Mouse (Mus musculus) embryonic facial prominence, embryonic 15.5 days (tissue): ENCODE measurements at regions not wholly inside any gene's neighbourhood (a gene's known extent, or its start where the extent isn't known, plus 50 kb on each side); places are given as distances from the start of the nearest gene placed in this dataset.
A peak's percentile ranks its signal among the peaks of the same experiment; 100 is the strongest.

Experiments
- ATAC-seq: fragments of 200-750 bp; cut with Nextera tagmentation; 2 replicates; pipeline ENCODE4 v1.8.0; 2017; ENCODE audit warnings: low read depth, moderate TSS enrichment; ENCODE audit not compliant: insufficient number of reproducible peaks, low FRiP score, low TSS enrichment
- H3K27ac ChIP-seq: fragments of 300-500 bp; sonication (generic); replicated peaks from 2 replicates; pipeline ENCODE4 v1.5.1; 2015; ENCODE audit warnings: mild to moderate bottlenecking, inconsistent platforms
- H3K27me3 ChIP-seq: fragments of 300-500 bp; sonication (generic); 2 replicates; pipeline ENCODE4 v1.6.1; 2015; ENCODE audit warnings: inconsistent platforms
- H3K36me3 ChIP-seq: fragments of 300-500 bp; sonication (generic); 2 replicates; pipeline ENCODE4 v1.6.1; 2015; ENCODE audit warnings: mild to moderate bottlenecking, inconsistent platforms
- H3K4me1 ChIP-seq: fragments of 300-500 bp; sonication (generic); 2 replicates; pipeline ENCODE4 v1.6.1; 2015; ENCODE audit warnings: inconsistent platforms
- H3K4me2 ChIP-seq: fragments of 300-500 bp; sonication (generic); replicated peaks from 2 replicates; pipeline ENCODE4 v1.6.1; 2015; ENCODE audit warnings: mild to moderate bottlenecking, inconsistent platforms
- H3K4me3 ChIP-seq: fragments of 300-500 bp; sonication (generic); replicated peaks from 2 replicates; pipeline ENCODE4 v1.5.1; 2015; ENCODE audit warnings: mild to moderate bottlenecking, inconsistent platforms
- H3K9ac ChIP-seq: fragments of 300-500 bp; sonication (generic); 2 replicates; pipeline ENCODE4 v1.6.1; 2015; ENCODE audit warnings: inconsistent platforms
- H3K9me3 ChIP-seq: fragments of 300-500 bp; sonication (generic); replicated peaks from 2 replicates; pipeline ENCODE4 v1.6.1; 2016; ENCODE audit warnings: inconsistent platforms
- WGBS: fragments of 180-500 bp; shearing (Covaris S2); methylation state at CpG from one replicate; pipeline ENCODE4 v1.1.7; 2015; 5-methylcytosine and 5-hydroxymethylcytosine counted together

DNA sequence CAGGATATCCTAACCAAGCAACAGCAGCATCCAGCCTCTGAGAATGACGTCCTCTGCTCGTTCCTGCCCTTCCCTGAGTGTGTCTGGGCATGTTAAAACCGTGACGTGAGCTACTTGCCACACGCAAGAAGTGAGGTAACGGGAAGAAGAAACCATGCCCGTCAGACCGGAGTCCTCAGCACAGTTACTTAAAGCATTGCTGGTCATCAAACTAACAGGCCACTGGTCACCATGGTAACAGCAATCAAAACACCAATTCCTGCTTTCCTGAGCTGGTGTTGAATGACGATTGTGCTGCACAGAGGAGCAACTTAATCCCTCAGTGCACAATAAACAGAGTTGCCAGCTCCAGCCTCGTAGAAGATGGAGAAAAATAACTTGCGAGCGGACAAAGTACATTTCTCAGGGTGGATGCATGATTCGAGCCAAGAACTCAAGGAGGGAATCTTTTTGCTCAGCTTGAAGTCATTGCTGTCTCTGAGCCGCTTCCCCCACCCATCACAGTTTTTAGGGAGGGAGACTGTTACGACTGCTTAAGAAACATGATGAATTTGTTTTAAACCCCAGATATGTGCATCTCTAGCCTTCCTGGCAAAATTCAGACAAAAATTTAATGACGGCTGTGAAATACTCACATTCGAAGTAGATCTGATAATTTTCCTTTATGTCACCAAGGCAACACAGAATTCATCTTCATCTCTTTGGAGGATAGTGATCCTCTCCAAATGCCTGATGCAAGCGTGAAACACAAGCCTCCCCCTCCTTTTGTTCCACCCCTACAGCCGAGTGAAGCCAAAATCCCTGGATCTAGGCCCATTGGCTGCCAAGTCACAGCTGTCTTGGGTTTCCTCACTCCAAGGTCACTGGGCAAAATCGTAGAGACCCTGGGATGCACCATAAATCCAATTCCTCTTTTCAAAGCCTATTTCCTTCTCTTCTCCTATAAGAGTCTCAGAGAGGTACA lies 95.6 kb upstream of the Gm26657 start:
- WGBS: 17% methylated on average over 20 of the region's 20 CpGs
- peak overlapping the region; percentile 32 for H3K4me2 ChIP-seq
- H3K4me1 ChIP-seq: peaks cover 18% of the 10 kb centered on the region
- H3K9ac ChIP-seq: no peak overlapping the region
- H3K27ac ChIP-seq: peak overlapping the region; percentile 66
- no peak overlapping the region; the same call in 1 of the 2 replicates for H3K4me3 ChIP-seq
- H3K27me3 ChIP-seq: no peaks in the 10 kb centered on the region
- peak; percentile 64 for ATAC-seq
- no peaks in the 10 kb centered on the region for H3K9me3 ChIP-seq
- H3K36me3 ChIP-seq: no peaks in the 10 kb centered on the region

GRCm38 (mm10) chr4:56643491-56643890 lies 96.4 kb upstream of the Gm26657 start:
- Histone ChIP-seq H3K9me3 (no peaks in the 10 kb centered on the region), H3K9ac (no peak overlapping the region), H3K27ac (peak overlapping the region; percentile 66), H3K36me3 (no peaks in the 10 kb centered on the region), H3K4me1 (peaks cover 25% of the 10 kb centered on the region), H3K27me3 (no peaks in the 10 kb centered on the region), H3K4me2 (peak overlapping the region; percentile 32; the same call in 1 of the 2 replicates), H3K4me3 (no peak overlapping the region)
- WGBS: 55% methylated on average over 1 of the region's 1 CpGs
- no peak for ATAC-seq

DNA sequence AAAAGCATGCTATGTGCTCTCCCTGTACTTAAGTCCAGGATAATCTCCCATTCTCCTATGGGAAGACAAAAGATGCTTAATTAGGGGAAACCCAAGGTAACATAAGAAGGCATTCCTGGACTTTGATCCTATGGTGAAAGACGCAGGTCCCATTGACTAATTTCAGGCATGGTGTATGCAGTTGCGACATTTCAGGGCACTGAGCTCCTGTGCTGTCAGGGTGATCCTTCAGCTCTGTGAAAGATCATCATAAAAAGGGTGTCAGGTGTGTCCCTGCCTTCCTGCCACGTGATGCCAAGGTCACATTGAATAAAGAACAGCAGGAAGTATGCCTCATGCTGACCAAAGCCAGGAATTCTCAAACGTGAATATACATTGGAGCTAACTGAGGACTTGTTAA lies 100.2 kb upstream of the Gm26657 start:
- H3K4me1 ChIP-seq: peaks cover 21% of the 10 kb centered on the region
- H3K9ac ChIP-seq: no peak overlapping the region
- H3K4me2 ChIP-seq: no peak overlapping the region
- no peak overlapping the region for H3K27ac ChIP-seq
- H3K36me3 ChIP-seq: no peaks in the 10 kb centered on the region
- ATAC-seq: no peak
- H3K27me3 ChIP-seq: no peaks in the 10 kb centered on the region
- 43% methylated on average over 4 of the region's 4 CpGs for WGBS
- no peaks in the 10 kb centered on the region for H3K9me3 ChIP-seq
- H3K4me3 ChIP-seq: no peak overlapping the region

DNA sequence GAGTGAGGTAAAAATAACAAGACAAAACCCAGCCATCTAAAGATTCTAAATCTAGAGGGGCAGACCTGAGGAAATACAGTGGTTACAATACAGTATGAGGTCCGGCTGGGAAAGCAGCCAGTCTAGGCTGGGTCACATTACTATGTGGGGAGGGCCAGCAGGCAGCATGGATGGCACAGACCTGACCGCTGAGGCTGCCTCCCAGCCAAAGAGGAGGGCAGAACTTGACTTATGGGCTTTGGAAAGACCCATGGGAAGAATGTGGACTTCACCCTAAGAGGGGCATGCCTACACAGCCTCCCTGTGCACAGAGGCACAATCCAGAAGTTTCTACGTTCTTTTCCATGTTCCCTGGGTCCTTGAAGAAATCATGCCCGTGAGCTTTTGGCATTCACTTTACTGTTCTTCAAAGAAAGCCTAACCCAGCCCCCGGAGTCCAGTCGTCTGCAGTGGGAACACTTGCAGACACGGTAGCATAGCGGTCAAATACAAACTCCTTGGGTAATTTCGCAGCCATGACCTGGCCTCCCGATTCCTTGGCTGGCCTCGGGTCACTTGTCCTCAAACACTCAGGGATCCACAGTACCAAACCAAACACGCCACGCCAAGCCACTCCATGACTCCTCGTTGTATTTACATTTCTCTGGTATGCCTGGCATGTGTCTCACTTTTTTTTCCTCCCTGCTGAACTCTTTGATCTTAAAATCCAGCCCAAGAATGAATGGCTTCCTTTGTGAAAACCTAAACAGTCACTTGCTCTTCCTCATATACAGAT lies 101.0 kb upstream of the Gm26657 start:
- ATAC-seq: 0 out of 2 replicates have a peak, but pooled peaks have one; percentile 34
- Histone ChIP-seq H3K4me2 (peak overlapping the region; percentile 12; the same call in 1 of the 2 replicates), H3K4me1 (peaks cover 13% of the 10 kb centered on the region), H3K27ac (peak overlapping the region; percentile 31; the same call in 1 of the 2 replicates), H3K9ac (no peak overlapping the region), H3K27me3 (no peaks in the 10 kb centered on the region), H3K4me3 (no peak overlapping the region), H3K36me3 (no peaks in the 10 kb centered on the region), H3K9me3 (no peaks in the 10 kb centered on the region)
- WGBS: 27% methylated on average over 14 of the region's 14 CpGs

GRCm38 (mm10) chr4:56636265-56636664 lies 103.6 kb upstream of the Gm26657 start:
- ATAC-seq: no peak
- H3K9me3 ChIP-seq: no peaks in the 10 kb centered on the region
- H3K4me3 ChIP-seq: no peak overlapping the region
- H3K4me1 ChIP-seq: peaks cover 7% of the 10 kb centered on the region
- no peak overlapping the region for H3K27ac ChIP-seq
- WGBS: 69% methylated on average over 1 of the region's 1 CpGs
- no peak overlapping the region for H3K4me2 ChIP-seq
- H3K27me3 ChIP-seq: no peaks in the 10 kb centered on the region
- H3K9ac ChIP-seq: no peak overlapping the region
- no peaks in the 10 kb centered on the region for H3K36me3 ChIP-seq

GRCm38 (mm10) chr4:56633528-56633927 lies 106.3 kb upstream of the Gm26657 start:
- Histone ChIP-seq H3K9ac (no peak overlapping the region), H3K9me3 (no peaks in the 10 kb centered on the region), H3K27me3 (no peaks in the 10 kb centered on the region), H3K4me2 (no peak overlapping the region), H3K4me3 (no peak overlapping the region), H3K4me1 (peaks cover 5% of the 10 kb centered on the region; the same call in 1 of the 2 replicates), H3K27ac (no peak overlapping the region), H3K36me3 (no peaks in the 10 kb centered on the region)
- WGBS: 56% methylated on average over 4 of the region's 4 CpGs
- ATAC-seq: no peak

- Histone ChIP-seq H3K27me3 (no peaks in the 10 kb centered on the region), H3K4me2 (no peak overlapping the region), H3K4me3 (no peak overlapping the region), H3K9me3 (no peaks in the 10 kb centered on the region), H3K9ac (no peak overlapping the region), H3K27ac (no peak overlapping the region), H3K36me3 (no peaks in the 10 kb centered on the region), H3K4me1 (peaks cover 15% of the 10 kb centered on the region)
- ATAC-seq: no peak
- WGBS: 45% methylated on average over 6 of the region's 6 CpGs
Observed at GRCm38 (mm10) chr4:56630251-56630650, 109.6 kb upstream of the Gm26657 start.

DNA sequence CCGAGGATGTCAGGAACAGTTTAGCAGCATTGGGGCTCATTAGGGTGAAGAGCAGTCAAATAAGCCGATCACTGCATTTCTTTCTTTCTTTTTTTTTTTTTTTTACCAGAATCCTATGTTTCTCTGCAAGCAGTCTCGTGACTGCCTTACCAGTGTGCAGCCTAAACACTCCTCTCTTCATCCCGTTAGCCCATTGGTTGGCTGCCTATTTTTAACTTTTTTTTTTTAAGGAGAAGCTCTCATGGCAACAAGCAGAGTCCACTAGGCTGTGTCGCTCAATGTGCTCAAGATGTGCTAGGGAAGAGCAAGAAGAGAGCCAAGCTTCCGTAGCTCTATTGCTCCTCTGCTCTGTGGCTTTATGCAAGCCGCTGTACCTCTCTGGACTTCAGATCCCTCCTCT lies 112.7 kb upstream of the Gm26657 start:
- Histone ChIP-seq H3K9me3 (no peaks in the 10 kb centered on the region), H3K4me2 (no peak overlapping the region), H3K27me3 (no peaks in the 10 kb centered on the region), H3K9ac (no peak overlapping the region), H3K27ac (no peak overlapping the region), H3K36me3 (no peaks in the 10 kb centered on the region), H3K4me1 (peaks cover 15% of the 10 kb centered on the region), H3K4me3 (no peak overlapping the region)
- WGBS: 42% methylated on average over 7 of the region's 7 CpGs
- no peak for ATAC-seq

GRCm38 (mm10) chr4:56621782-56622181 lies 118.1 kb upstream of the Gm26657 start:
- H3K9ac ChIP-seq: no peak overlapping the region
- no peaks in the 10 kb centered on the region for H3K36me3 ChIP-seq
- H3K27ac ChIP-seq: no peak overlapping the region
- no peak overlapping the region for H3K4me3 ChIP-seq
- no peaks in the 10 kb centered on the region for H3K27me3 ChIP-seq
- H3K9me3 ChIP-seq: no peaks in the 10 kb centered on the region
- 0 out of 2 replicates have a peak, but pooled peaks cover 3% of the 10 kb centered on the region for H3K4me1 ChIP-seq
- H3K4me2 ChIP-seq: no peak overlapping the region
- WGBS: 58% methylated on average over 4 of the region's 4 CpGs
- ATAC-seq: no peak

DNA sequence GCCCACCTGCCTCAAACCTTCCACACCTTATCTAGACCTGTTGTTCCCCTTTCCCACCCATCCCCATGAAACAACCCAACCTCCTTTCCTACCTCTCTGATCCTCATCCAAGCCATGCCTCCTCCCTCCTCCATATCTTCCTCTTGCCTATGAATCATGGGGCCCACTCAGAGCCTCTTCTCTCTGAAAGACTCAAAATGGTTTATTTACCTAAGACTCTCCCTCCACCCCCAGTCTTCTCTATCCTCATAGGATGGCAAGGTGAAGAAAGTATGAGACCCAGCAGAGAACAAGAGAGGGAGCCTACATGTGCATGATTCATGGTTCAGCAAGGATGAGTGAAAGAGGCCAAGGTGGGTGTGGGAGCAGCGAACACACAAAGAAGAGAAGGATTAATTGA lies 118.5 kb upstream of the Gm26657 start:
- Histone ChIP-seq H3K9ac (no peak overlapping the region), H3K27ac (no peak overlapping the region), H3K36me3 (no peaks in the 10 kb centered on the region), H3K4me2 (no peak overlapping the region), H3K4me3 (no peak overlapping the region), H3K9me3 (no peaks in the 10 kb centered on the region), H3K4me1 (no peaks in the 10 kb centered on the region), H3K27me3 (no peaks in the 10 kb centered on the region)
- no peak for ATAC-seq
- 82% methylated on average over 1 of the region's 1 CpGs for WGBS

- no peaks in the 10 kb centered on the region for H3K36me3 ChIP-seq
Observed at GRCm38 (mm10) chr4:56620628-56621027, 119.2 kb upstream of the Gm26657 start.

More at GRCm38 (mm10) chr4:56620628-56621027, 119.2 kb upstream of the Gm26657 start:
- H3K27me3 ChIP-seq: no peaks in the 10 kb centered on the region
- ATAC-seq: no peak
- H3K9ac ChIP-seq: no peak overlapping the region
- H3K4me1 ChIP-seq: no peaks in the 10 kb centered on the region
- WGBS: 90% methylated on average over 7 of the region's 7 CpGs
- H3K9me3 ChIP-seq: no peaks in the 10 kb centered on the region
- no peak overlapping the region for H3K4me2 ChIP-seq
- no peak overlapping the region for H3K4me3 ChIP-seq
- H3K27ac ChIP-seq: no peak overlapping the region
